Mouse (Mus musculus) inflammation-experienced regulatory T-cells (primary cell): ENCODE data around the gene Hist1h2ba. TPM values are rescaled to one million over a fixed set of nuclear protein-coding genes. Genes with fewer than 3 reads are reported as not detected.

Experiments
- polyA plus RNA-seq, 2 experiments: library from polyadenylated mRNA; unstranded; fragments of 100-300 nt; shearing (Covaris generic); gene quantifications; one replicate each; pipeline ENCODE4 v1.2.1; 2017

Hist1h2ba gene
- polyA plus RNA-seq = not detected

DNA sequence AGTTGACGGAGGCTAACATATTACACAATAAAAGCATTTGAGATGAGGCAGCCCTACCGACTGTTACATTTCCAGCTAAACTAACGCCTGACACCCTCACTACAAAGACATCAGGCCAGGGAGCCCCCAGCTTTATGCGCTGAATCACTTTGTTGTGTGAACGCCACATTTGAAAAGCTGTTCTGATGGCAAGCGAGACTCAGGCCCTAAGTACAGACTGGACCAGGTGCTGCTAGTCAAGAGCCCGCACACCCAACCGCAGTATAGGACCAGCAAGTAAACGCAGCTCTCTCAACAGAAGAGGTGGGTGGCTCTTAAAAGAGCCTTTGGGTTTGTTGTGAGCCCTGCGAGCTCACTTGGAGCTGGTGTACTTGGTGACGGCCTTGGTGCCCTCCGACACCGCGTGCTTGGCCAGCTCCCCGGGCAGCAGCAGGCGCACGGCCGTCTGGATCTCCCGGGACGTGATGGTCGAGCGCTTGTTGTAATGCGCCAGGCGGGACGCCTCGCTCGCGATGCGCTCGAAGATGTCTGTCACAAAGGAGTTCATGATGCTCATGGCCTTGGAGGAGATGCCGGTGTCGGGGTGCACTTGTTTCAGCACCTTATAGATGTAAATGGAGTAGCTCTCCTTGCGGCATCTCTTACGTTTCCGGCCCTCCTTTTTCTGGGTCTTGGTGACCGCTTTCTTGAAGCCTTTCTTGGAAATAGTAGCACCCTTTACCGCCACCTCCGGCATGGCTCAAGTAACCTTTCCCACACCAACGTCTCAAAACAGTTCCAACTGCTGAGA is at the start of gene Hist1h2ba:
Hist1h2ba (minus strand) TSS at position 736 of the 790 bp plus-strand sequence.

DNA sequence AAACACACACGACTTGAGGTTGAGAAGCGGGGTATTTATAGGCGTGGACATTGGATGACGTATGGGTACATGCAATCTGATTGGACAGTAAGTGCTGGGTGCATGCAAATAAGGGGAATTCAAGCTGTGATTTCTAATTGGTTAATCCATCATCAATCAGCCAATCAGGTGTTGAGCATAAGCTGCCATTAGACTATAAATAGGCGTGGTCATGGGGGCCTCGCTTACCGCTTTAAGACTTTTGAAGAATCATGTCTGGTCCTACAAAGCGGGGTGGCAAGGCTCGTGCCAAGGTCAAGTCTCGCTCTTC is 210 bp upstream of the Hist1h2ba start, which contains the start of gene Hist1h2aa:
Hist1h2aa (plus strand) TSS at position 252 of the 310 bp plus-strand sequence.

DNA sequence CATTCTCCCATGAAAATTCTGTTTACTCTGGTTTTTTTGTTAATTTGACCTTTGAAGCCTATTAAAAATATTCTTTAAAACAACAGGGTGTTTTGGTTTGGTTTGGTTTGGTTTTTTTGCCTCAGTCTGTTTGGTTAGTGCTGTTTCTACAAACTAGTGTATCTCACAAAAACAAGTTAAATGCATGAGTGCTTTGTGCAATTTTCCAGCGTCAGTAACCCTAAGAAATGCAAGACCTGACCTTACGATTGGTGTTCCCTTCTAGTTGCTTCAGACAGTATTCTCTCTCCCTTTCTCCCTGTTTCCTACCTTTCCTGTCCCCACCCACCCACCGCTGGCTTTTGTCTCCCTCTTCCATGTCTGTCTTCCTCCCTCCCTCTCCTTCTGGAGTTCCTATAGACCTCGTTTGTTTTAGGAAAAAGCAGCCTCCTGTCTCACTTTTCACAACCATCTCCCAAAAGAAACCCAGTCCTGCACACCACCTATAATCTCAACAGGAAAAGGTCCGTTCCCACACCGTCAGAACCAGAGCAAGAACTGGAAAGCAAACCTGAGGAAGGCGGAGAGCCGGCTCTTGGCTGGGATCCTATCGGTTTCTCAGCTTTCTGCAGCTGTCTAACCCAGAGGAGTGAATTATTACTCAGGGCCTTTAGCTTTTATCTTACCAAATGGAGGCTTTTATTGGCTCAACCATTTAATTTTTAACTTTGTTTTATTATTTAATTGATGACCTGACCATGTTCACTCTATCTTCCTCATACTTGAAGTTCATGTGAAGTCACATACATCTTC is 19.4 kb downstream of the Hist1h2ba start, which contains the start of gene Slc17a4:
Slc17a4 (minus strand) TSS at position 634 of the 792 bp plus-strand sequence.

Other genes with a start within 250 kb of the Hist1h2ba start
- 1 to 10 TPM; 6.3 to 8.3 TPM for gene Hist1h2bc, start 250.0 kb downstream of the Hist1h2ba start, polyA plus RNA-seq
- gene Hist1h1t, start 238.3 kb downstream of the Hist1h2ba start, polyA plus RNA-seq = under 1 TPM in 1 of 2 experiments, not detected in 1; 0.53 TPM
- gene Hist1h4c, start 235.7 kb downstream of the Hist1h2ba start, polyA plus RNA-seq = 10 to 100 TPM in 1 of 2 experiments, 1 to 10 TPM in 1; 4.3 to 11.5 TPM
- under 1 TPM; 0.75 to 0.92 TPM for gene Hfe, start 223.3 kb downstream of the Hist1h2ba start, polyA plus RNA-seq
- gene Hist1h1c, start 195.3 kb downstream of the Hist1h2ba start, polyA plus RNA-seq = 10 to 100 TPM; 25.5 to 40.4 TPM
- gene Hist1h3c, start 188.6 kb downstream of the Hist1h2ba start, polyA plus RNA-seq = not detected
- gene Hist1h2bb, start 187.4 kb downstream of the Hist1h2ba start, polyA plus RNA-seq = under 1 TPM in 1 of 2 experiments, not detected in 1; 0.80 TPM
- 1 to 10 TPM in 1 of 2 experiments, under 1 TPM in 1; 0.42 to 2.0 TPM for gene Hist1h2ab, start 183.0 kb downstream of the Hist1h2ba start, polyA plus RNA-seq
- gene Hist1h3b, start 181.9 kb downstream of the Hist1h2ba start, polyA plus RNA-seq = not detected
- 1 to 10 TPM; 6.9 to 9.9 TPM for gene Hist1h4b, start 177.1 kb downstream of the Hist1h2ba start, polyA plus RNA-seq
- gene Hist1h4a, start 172.9 kb downstream of the Hist1h2ba start, polyA plus RNA-seq = not detected
- gene Hist1h3a, start 171.8 kb downstream of the Hist1h2ba start, polyA plus RNA-seq = 10 to 100 TPM in 1 of 2 experiments, 1 to 10 TPM in 1; 5.0 to 15.8 TPM
- gene Hist1h1a, start 170.5 kb downstream of the Hist1h2ba start, polyA plus RNA-seq = 1 to 10 TPM; 1.0 to 1.6 TPM
- under 1 TPM; 0.07 to 0.47 TPM for gene Trim38, start 164.2 kb downstream of the Hist1h2ba start, polyA plus RNA-seq
- gene Slc17a2, start 127.2 kb downstream of the Hist1h2ba start, polyA plus RNA-seq = under 1 TPM; 0.04 to 0.13 TPM
- under 1 TPM in 1 of 2 experiments, not detected in 1; 0.20 TPM for gene Slc17a3, start 94.7 kb downstream of the Hist1h2ba start, polyA plus RNA-seq
- gene Slc17a1, start 66.4 kb downstream of the Hist1h2ba start, polyA plus RNA-seq = 1 to 10 TPM in 1 of 2 experiments, under 1 TPM in 1; 0.14 to 2.4 TPM
- under 1 TPM; 0.06 to 0.56 TPM for gene Slc17a4, start 19.1 kb downstream of the Hist1h2ba start, polyA plus RNA-seq
- gene Hist1h2aa, start 306 bp upstream of the Hist1h2ba start, polyA plus RNA-seq = not detected
- gene Scgn, start 57.1 kb upstream of the Hist1h2ba start, polyA plus RNA-seq = not detected